ENCODE assay signal across 8 mouse cellular contexts in the genomic region with DNA sequence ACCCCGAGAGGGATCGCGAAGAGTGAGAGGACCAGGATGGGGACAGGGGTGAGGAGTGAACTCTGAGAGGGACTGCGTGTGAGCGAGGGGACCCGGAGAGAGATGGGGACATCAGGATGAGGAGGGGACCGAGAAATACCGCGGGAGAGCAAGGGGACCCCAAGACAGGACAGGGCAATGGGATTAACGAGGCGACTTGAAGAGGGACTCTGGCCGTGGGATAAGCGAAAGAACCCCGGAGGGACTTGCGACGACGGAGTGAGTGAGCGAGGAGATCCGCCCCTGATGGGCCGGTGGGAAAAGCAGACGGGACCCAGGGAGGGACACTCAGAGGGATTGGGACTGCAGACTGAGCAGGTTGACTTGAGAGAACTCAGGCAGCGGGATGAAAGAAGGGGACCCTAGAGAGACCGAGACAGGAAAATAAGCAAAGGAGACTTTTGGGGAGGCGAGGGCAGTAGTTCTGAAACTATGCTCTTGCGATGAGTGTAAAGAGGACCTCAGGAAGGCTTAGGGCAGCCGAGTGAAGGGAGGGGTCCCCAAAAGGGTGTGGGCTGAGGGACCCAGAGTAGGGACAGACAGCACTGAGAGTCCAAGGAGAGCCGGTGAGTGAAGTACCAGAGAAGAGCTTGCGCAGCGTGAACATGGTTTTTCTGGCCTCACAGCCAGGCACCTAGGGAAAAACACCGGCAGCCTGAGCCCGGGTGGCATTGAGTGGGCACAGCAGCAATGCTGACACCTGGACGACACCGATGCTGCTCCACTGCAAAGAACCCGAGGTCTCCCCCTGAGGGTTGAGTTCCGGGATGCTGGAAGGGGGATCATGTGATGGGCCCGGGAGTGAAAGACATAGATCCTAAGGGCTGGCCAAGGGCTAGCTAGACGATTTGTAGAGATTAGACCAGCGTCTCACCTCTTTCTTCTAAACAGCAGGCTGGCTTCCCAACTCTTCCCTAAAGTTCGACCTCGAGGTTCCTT. TPM values are rescaled to one million over a fixed set of nuclear protein-coding genes. Genes with fewer than 3 reads are reported as not detected.
A peak's percentile ranks its signal among the peaks of the same experiment; 100 is the strongest.
DNase-seq lines count a peak whose midpoint lies in the region; ATAC-seq and TF ChIP-seq lines count a peak whose summit lies in the region.

No protein-coding gene starts in this region.

- no peak for TF ChIP-seq POLR2A in testis, adult 2 months (IDR thresholded peaks at IDR 0.05; ENCODE audit: control insufficient read depth, low read depth, low read length)

- H3K4me3 ChIP-seq in testis, adult 2 months (ENCODE audit: control insufficient read depth, low read depth, low read length): peak overlapping the region; percentile 97
- peak overlapping the region; percentile 76 for H3K4me3 ChIP-seq in hindbrain, embryonic 13.5 days
- peak overlapping the region; percentile 85 for H3K4me3 ChIP-seq in liver, embryonic 16.5 days (ENCODE audit: low read depth, low read length)
- H3K4me3 ChIP-seq in stomach, postnatal 0 days (ENCODE audit: low read depth, low read length): peak overlapping the region; percentile 81

- H3K4me1 ChIP-seq in testis, adult 2 months (ENCODE audit: control insufficient read depth, insufficient read depth, low read length): peaks cover 18% of the 10 kb centered on the region
- H3K4me1 ChIP-seq in hindbrain, embryonic 13.5 days (replicated peaks): peaks cover 28% of the 10 kb centered on the region
- H3K4me1 ChIP-seq in liver, embryonic 16.5 days (ENCODE audit: control insufficient read depth, low read depth, low read length): peaks cover 57% of the 10 kb centered on the region
- no peaks in the 10 kb centered on the region for H3K4me1 ChIP-seq in stomach, postnatal 0 days (replicated peaks; ENCODE audit: control insufficient read depth, insufficient read depth)

- no peak for TF ChIP-seq EP300 in stomach, postnatal 0 days (optimal IDR thresholded peaks at IDR 0.05)

- under 1% methylated on average over 40 of the region's 40 CpGs for WGBS in hindbrain, embryonic 13.5 days
- WGBS in liver, embryonic 16.5 days (ENCODE audit: insufficient replicate concordance): 1% methylated on average over 40 of the region's 40 CpGs
- WGBS in stomach, postnatal 0 days: 2% methylated on average over 40 of the region's 40 CpGs

- no peaks in the 10 kb centered on the region for H3K9me3 ChIP-seq in hindbrain, embryonic 13.5 days
- H3K9me3 ChIP-seq in liver, embryonic 16.5 days (replicated peaks; ENCODE audit: control insufficient read depth, low read length): peaks cover 2% of the 10 kb centered on the region
- H3K9me3 ChIP-seq in stomach, postnatal 0 days (ENCODE audit: control insufficient read depth, low read length): no peaks in the 10 kb centered on the region

- H3K4me2 ChIP-seq in hindbrain, embryonic 13.5 days: peak overlapping the region; percentile 96
- H3K4me2 ChIP-seq in liver, embryonic 16.5 days (ENCODE audit: low read depth, low read length): peak overlapping the region; percentile 92
- peak overlapping the region; percentile 86 for H3K4me2 ChIP-seq in stomach, postnatal 0 days (replicated peaks; ENCODE audit: low read depth)

- peak overlapping the region; percentile 81 for H3K9ac ChIP-seq in hindbrain, embryonic 13.5 days
- H3K9ac ChIP-seq in liver, embryonic 16.5 days (ENCODE audit: low read depth, low read length): peak overlapping the region; percentile 88
- peak overlapping the region; percentile 70 for H3K9ac ChIP-seq in stomach, postnatal 0 days (ENCODE audit: low read length)

- DNase-seq in adrenal gland, adult 18-20 months (ENCODE audit: low spot score in 2 of 2): peak; percentile 33 to 47
- DNase-seq in adrenal gland, postnatal 25 days: no peak
- DNase-seq in testis, postnatal 10 days (ENCODE audit: low spot score): no peak
- DNase-seq in stomach, postnatal 0 days (ENCODE audit: low spot score): peak; percentile 41
- DNase-seq in layer of hippocampus, postnatal 36 days: no peak

- peak overlapping the region; percentile 76 for H3K27ac ChIP-seq in testis, adult 2 months (ENCODE audit: control insufficient read depth, insufficient read depth, low read depth, low read length)
- H3K27ac ChIP-seq in hindbrain, embryonic 13.5 days: no peak overlapping the region
- H3K27ac ChIP-seq in liver, embryonic 16.5 days (ENCODE audit: low read length): peak overlapping the region; percentile 80
- peak overlapping the region; percentile 67 for H3K27ac ChIP-seq in stomach, postnatal 0 days (replicated peaks)

- no peaks in the 10 kb centered on the region for H3K27me3 ChIP-seq in testis, adult 2 months (ENCODE audit: control insufficient read depth, insufficient read depth, low read length)
- H3K27me3 ChIP-seq in hindbrain, embryonic 13.5 days: peaks cover 16% of the 10 kb centered on the region
- H3K27me3 ChIP-seq in liver, embryonic 16.5 days (ENCODE audit: control insufficient read depth, insufficient read depth, low read depth, low read length): no peaks in the 10 kb centered on the region
- no peaks in the 10 kb centered on the region for H3K27me3 ChIP-seq in stomach, postnatal 0 days (ENCODE audit: control insufficient read depth, insufficient read depth, low read length)

- no peaks in the 10 kb centered on the region for H3K36me3 ChIP-seq in testis, adult 2 months (ENCODE audit: control insufficient read depth, insufficient read depth, low read length)
- H3K36me3 ChIP-seq in hindbrain, embryonic 13.5 days: no peaks in the 10 kb centered on the region; the same call in 1 of the 2 replicates
- peaks cover 2% of the 10 kb centered on the region; the same call in 1 of the 2 replicates for H3K36me3 ChIP-seq in liver, embryonic 16.5 days (ENCODE audit: control insufficient read depth, insufficient read depth)
- H3K36me3 ChIP-seq in stomach, postnatal 0 days (ENCODE audit: control insufficient read depth, insufficient read depth, low read length): no peaks in the 10 kb centered on the region

- ATAC-seq in hindbrain, embryonic 13.5 days (ENCODE audit: low FRiP score): no peak
- ATAC-seq in liver, embryonic 16.5 days (ENCODE audit: low read depth): no peak
- ATAC-seq in stomach, postnatal 0 days (ENCODE audit: low FRiP score, low TSS enrichment): peak; percentile 5

- TF ChIP-seq CTCF in testis, adult 2 months (IDR thresholded peaks at IDR 0.05; ENCODE audit: control insufficient read depth, insufficient read depth, insufficient replicate concordance, low read depth, low read length): no peak
- no peak for TF ChIP-seq CTCF in stomach, postnatal 0 days (IDR thresholded peaks at IDR 0.05; ENCODE audit: low read depth)

RNA-seq across cellular contexts. Expression of gene Taok3, which starts 0.8 kb away (rescaled TPM):
- total RNA-seq in adrenal gland, adult 18-20 months (2021): 10 to 100 TPM; 33.0 to 35.9 TPM
- 35.0 and 51.8 TPM in 2 replicates for total RNA-seq in adrenal gland, postnatal 25 days (2021)
- 5.7 and 6.0 TPM in 2 replicates for polyA plus RNA-seq in testis, adult 2 months (2012; rRNA removed)
- 47.0 and 50.0 TPM in 2 replicates for polyA plus RNA-seq in hindbrain, embryonic 13.5 days (2015; fragmentation: Nextera tagmentation; extraction: Ambion mirVana)
- polyA plus RNA-seq in liver, embryonic 16.5 days (2015; fragmentation: Nextera tagmentation; extraction: Ambion mirVana): 39.9 and 41.8 TPM in 2 replicates
- 23.1 and 24.2 TPM in 2 replicates for polyA plus RNA-seq in stomach, postnatal 0 days (2015; fragmentation: Nextera tagmentation; extraction: Ambion mirVana)
- total RNA-seq in layer of hippocampus, postnatal 36 days (2021): 10 to 100 TPM; 55.3 to 63.5 TPM

RNA-seq across cellular contexts. Expression of gene Suds3, which starts 4.9 kb away (rescaled TPM):
- 100 to 1,000 TPM; 103 to 120 TPM for total RNA-seq in adrenal gland, adult 18-20 months (2021)
- 119 and 125 TPM in 2 replicates for total RNA-seq in adrenal gland, postnatal 25 days (2021)
- polyA plus RNA-seq in testis, adult 2 months (2012; rRNA removed): 80.5 and 86.1 TPM in 2 replicates
- polyA plus RNA-seq in hindbrain, embryonic 13.5 days (2015; fragmentation: Nextera tagmentation; extraction: Ambion mirVana): 83.2 and 90.5 TPM in 2 replicates
- polyA plus RNA-seq in liver, embryonic 16.5 days (2015; fragmentation: Nextera tagmentation; extraction: Ambion mirVana): 24.1 and 26.6 TPM in 2 replicates
- 42.2 and 46.9 TPM in 2 replicates for polyA plus RNA-seq in stomach, postnatal 0 days (2015; fragmentation: Nextera tagmentation; extraction: Ambion mirVana)
- total RNA-seq in layer of hippocampus, postnatal 36 days (2021): 100 to 1,000 TPM; 117 to 119 TPM

Comparison
In these comparisons a context has a peak if more than half of its experiments do, and no peak if none do; other contexts are left out.
1. DNase-seq: peak in adrenal gland, adult 18-20 months (2 of 2) and stomach, postnatal 0 days (single experiment); none in adrenal gland, postnatal 25 days (single experiment), testis, postnatal 10 days (single experiment) and layer of hippocampus, postnatal 36 days (0 of 2).
2. Peak in every context shown above with its lines, with median percentiles within 50 percentile points of each other: H3K4me3 ChIP-seq, H3K4me2 ChIP-seq and H3K9ac ChIP-seq.